Mouse (Mus musculus) liver, adult 2 months (tissue): ENCODE data around the gene Lrrc10.
"Not testable (repeated sequence)": the region's sequence is repeated elsewhere in the genome, so short reads cannot be mapped to it uniquely, and the experiment has no call there.

Experiments used
- CTCF ChIP-seq: fragments of 200-500 bp; IDR thresholded peaks from 2 replicates; pipeline ENCODE4 v1.5.1; 2011; ENCODE audit warnings: low read depth, low read length, control low read depth
- POLR2A ChIP-seq: fragments of 200-500 bp; IDR thresholded peaks from 2 replicates; pipeline ENCODE4 v1.6.1; 2011; ENCODE audit warnings: low read length, control low read depth; ENCODE audit not compliant: insufficient read depth; ENCODE audit errors: extremely low read depth

DNA sequence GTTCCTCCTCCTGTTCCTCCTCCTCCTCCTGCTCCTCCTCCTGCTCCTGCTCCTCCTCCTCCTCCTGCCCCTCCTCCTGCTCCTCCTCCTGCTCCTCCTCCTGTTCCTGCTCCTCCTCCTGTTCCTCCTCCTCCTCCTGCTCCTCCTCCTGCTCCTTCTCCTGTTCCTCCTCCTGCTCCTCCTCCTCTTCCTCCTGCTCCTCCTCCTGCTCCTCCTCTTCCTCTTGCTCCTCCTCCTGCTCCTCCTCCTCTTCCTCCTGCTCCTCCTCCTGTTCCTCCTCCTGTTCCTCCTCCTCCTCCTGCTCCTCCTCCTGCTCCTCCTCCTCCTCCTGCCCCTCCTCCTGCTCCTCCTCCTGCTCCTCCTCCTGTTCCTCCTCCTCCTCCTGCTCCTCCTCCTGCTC lies 19.4 kb upstream of the Lrrc10 start:
- TF ChIP-seq CTCF, POLR2A: not testable (repeated sequence)
